Mouse (Mus musculus) kidney, adult 9 months (tissue): Measurements from ENCODE around the gene Rbm5.
A peak's percentile ranks its signal among the peaks of the same experiment; 100 is the strongest.

ENCODE experiments used
- DNase-seq: peaks from one replicate; pipeline ENCODE4 v3.0.0; 2022

The Rbm5 gene

GRCm38 (mm10) chr9:107770374-107771290 lies at the start of gene Rbm5:
TSS of gene Rbm5 (minus strand) at chr9:107770996.
- peak; percentile 95 for DNase-seq

DNA sequence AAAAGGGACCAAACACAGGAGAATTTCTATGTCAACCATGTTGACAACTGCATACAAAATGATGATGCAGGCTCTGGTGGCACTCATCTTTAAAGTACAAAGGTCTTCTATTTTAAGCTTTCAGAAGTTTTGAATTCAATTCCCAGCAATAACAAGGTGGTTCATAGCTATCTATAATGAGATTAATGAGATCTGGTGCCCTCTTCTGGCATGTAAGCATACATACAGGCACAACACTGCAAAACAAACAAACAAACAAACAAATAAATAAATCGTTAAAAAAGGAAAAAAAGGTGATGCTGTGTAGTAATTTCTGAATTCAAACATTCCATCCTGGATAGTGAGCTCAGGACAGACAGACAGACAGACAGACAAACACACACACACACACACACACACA lies 41.3 kb upstream of the Rbm5 start:
- no peak for DNase-seq

GRCm38 (mm10) chr9:107810985-107811384 lies 40.2 kb upstream of the Rbm5 start:
- no peak for DNase-seq

DNA sequence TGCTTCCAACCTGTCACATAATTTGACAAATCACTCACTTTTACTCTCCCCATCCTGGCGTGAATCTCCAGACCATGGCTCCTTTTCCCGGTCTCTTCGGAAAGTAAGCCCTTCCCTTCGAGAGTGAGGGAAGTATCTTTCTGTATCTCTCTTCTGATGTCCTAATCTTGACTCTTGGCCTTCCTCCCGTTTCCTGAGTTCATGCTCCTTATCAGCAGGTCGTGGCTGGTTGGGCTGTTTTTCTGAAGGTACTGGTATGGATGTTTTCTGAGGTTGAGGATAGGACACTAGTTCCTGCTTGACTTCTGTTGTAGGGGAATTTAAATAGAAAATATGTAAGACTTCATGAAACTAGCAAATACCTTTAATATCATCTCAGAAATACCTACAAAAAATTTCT lies 20.9 kb upstream of the Rbm5 start:
- no peak for DNase-seq

- DNase-seq: no peak
These were observed 11.9 kb upstream of the Rbm5 start for GRCm38 (mm10) chr9:107782536-107783203.

DNA sequence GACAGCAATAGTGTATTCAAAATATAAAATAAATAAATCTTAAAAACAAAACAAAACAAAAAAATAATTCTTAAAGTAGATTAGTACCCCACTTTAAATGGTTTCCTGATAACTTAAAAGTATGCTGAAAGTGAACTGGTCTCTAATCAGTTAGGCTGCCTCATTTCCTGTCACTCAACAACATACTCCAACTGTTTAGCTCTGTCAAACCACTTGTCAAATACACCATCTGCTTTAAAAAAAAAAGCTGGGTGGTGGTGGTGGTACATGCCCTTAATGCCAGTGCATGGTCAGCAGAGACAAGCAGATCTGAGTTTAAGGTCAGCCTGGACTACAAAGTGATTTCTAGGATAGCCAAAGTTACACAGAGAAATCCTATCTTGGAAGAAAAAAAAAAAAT lies 6.0 kb upstream of the Rbm5 start:
- no peak for DNase-seq

- no peak for DNase-seq
These were observed 3.6 kb upstream of the Rbm5 start for GRCm38 (mm10) chr9:107774411-107774810.

GRCm38 (mm10) chr9:107771782-107772181 lies 986 bp upstream of the Rbm5 start:
- DNase-seq: no peak

- DNase-seq: no peak
These were observed 791 bp downstream of the Rbm5 start for GRCm38 (mm10) chr9:107770037-107770373.

- DNase-seq: no peak
These were observed 1.3 kb downstream of the Rbm5 start for GRCm38 (mm10) chr9:107769445-107770000.

DNA sequence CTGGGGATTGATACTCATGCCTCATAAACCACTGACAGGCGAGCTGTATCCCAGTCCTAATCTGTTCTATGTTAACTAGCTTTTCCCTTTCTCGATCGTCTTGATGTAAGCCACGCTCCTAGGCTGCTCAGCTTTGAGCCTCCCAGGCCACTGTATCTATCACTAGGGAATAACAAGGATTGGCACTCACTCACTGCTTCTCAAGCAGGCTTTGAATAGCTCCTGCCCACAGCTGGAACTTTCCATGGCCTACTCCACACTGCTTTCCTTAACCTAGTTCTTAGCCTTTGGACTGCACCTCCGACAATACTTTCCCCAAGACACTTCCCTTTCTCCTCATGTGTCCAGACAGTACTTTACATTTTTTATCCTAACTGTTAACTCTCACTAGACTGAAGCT lies 1.9 kb downstream of the Rbm5 start:
- DNase-seq: peak; percentile 40

- no peak for DNase-seq
These were observed 11.2 kb downstream of the Rbm5 start for GRCm38 (mm10) chr9:107759593-107759992.

- DNase-seq: no peak
These were observed 20.4 kb downstream of the Rbm5 start for GRCm38 (mm10) chr9:107750378-107750777.

DNA sequence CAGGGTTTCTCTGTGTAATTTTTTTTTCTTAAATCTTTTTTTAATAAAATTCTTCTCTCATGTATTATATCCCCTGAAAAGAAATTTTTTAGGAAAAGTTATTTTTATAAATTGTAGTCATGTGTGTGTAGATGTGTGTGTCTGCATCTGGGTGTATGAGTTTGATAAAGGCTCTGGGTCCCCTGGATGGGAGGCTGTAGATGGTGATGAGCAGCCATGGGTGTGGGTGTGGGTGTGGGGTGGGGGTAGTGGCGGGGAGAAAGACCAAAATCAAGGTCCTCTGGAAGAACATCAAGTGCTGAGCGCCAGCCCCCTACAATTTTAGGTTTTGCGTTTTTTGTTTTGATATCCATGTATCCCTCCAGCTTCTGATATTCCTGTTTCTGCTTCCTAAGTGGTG lies 22.7 kb downstream of the Rbm5 start:
- DNase-seq: no peak

DNA sequence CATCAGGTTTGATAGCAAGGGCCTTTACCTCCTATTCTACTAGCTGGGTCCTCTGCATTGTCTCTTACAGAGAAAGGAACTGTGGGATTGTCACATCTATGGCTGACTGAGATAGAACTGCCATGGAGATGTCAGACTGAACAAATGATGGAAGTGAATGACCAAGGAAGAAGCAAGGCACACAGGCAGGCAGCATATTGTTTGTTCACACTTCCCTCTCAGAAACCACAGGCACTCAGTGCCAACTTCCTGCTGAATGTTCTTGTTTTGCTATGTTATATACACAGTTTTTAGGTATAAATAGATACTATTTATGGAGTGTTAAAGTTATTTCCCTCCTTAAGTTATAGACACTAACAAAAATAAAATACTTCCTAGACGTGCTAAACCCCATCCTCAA lies 23.5 kb downstream of the Rbm5 start:
- no peak for DNase-seq

DNA sequence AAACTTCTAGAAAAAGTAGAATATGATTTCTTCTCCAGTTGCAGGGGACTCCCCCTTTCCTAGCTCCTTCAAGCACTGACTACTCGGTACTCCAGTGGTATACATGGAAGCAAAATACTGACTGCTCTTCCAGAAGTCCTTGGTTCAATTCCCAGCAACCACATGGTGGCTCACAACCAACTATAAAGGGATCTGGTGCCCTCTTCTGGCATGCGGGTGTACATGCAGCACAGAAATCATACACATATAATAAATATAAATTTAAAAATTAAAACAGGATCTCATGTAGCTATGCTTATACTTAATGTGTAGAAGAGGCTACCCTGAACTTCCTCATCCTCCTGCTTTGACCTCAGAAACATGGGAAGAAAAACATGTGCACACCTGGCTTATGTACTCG lies 24.1 kb downstream of the Rbm5 start:
- no peak for DNase-seq

DNA sequence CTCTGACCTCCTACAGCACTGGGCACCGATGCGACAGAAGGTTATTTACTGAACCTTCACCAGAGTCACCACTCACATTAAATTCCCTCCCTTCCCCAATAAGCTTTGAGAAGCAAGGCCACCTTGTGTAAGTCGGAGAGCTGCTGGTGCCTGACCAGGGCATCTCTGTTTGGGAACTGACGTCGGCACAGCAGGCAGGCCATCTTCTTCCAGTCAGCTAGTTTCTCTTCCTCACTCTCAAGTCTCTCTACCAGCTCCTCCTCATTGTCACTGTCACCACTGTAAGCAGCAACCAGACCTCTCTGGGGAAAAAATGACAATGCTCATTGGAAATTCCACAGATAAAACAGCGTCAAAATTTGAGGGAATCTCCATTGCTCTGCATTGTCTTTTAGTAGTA lies 26.7 kb downstream of the Rbm5 start:
- DNase-seq: no peak

DNA sequence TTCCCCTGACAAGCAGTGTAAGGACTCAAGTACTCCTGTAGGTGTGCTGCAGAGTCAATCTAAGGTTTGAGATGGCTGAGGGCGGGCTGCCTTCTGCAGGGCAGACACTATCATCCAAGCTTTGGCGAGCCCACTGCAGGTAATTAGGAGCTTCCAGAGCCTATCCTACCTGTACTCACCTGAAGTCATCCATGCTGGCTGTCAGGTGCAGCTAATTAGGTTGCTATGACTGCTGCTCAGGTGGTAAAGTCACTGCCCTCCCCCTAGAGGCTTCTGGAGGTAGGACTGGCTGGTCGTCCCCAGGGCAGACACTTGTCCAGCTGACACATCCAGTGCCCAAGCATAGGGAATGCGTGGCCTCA lies 32.0 kb downstream of the Rbm5 start:
- DNase-seq: peak; percentile 65

DNA sequence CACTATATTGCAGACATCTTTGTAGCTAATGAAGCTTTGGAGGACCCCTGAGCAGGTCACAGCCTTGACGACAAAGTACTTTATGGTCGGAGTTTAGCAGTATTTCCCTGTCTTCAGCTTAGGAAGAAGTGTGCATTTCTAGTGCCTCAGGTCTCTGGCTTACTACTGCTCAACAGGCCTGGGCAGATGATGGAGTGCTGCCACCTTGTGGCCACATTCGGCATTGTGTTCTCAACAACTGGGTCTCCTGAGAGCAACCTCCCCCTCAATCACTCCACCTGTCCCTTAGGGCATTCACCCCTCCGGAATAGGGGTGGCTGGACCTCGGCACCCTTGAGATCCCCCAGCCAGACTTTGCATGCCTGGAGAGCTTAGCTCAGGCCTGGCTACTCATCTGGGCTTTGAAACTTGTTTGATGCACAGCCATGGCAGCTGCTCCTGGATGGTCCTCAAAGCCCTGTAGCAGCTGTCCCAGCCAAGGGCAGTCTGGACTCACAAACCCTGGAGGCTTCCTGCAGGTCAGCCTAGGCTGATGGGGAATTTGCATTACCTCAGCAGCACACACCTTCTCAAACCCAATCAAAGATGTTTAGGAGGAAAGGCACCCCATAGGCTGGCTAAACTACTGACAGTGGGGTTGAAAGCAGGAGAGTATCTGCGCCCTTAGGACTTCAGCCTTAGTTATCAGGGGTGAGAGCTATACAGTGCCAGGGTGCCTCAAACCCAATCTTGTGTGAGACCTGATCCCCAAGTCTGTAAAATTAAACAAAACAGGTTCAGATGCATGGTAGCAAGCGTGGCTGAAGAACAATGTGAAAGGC lies 32.6 kb downstream of the Rbm5 start:
- peak; percentile 91 for DNase-seq

DNA sequence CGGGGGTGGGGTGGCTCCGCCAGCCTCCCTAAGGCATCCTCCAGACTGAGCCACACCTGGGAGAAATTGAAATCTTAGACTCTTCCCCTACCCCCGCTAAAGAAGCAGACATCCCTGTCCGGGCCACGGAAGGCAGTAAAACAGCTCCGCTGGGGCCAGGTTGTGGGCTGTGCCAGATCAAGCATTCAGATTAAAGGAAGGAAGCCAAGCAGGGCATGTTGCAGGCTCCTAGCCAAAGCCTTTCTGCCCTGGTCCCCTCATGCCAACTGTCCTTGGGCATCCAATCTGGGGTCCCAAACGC lies 34.7 kb downstream of the Rbm5 start:
- peak; percentile 43 for DNase-seq

DNA sequence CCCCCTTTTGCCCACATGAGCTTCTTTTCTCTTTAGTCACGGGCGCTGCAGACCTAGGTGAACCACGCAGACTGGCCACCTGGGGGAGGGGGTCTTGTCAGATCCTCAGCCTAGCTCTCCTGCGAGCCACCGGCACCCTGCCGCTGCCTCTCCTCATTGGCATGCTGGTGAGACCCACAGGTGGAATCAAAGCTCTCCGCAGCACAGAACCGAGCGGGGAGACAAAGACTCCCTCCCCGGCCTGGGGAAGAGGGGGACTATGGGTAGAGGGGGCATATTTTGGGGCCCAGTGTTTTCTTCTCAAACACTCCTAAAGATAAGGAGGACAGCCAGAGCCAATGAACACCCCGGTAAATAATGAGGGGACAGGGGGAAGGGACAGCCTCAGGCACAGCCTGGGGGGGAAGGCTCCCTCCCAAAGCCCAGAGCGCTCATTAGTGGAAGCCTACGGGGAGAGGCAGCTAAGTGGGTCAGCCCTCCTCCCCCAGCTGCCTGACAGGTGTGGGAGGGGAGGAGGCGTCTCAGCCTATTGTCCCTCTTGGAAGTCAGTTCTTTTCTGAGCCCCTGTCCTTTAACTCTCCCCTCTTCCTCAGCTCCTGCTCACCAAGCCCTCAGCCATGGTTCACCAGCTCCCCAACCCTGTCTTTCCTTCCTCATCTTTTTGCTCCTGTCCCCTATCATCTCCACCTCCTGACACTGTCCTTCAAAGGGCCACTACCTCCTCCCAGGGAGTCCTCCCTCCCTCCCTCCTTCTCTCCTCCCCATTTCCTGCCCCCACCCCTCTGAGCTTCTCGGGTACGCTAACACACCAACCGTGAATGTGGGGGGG lies 35.2 kb downstream of the Rbm5 start:
- no peak for DNase-seq

DNA sequence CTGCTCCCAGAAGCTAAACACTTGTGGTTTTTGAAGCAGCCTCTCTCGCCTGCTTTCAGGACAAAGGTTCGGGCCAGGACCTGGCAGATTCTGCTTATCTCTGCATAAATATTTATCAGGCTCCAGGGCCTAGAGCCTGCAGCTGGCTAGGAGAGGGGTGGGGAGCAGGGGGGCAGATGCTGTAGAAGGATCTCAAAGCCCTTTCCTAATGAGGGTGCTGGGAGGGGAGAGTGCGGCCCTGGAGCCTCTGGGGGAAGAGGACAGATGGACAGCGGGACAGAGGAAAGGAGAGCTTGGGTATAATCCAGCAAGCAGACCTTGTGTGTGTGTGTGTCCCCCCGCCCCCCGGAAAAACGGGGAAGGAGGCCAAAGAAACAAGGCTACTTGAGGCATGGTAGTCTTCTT lies 36.2 kb downstream of the Rbm5 start:
- DNase-seq: no peak

GRCm38 (mm10) chr9:107729709-107730108 lies 41.1 kb downstream of the Rbm5 start:
- DNase-seq: no peak
